Mouse (Mus musculus): ENCODE results near the gene Gpa33. TPM values are rescaled to one million over a fixed set of nuclear protein-coding genes. Genes with fewer than 3 reads are reported as not detected.
A peak's percentile ranks its signal among the peaks of the same experiment; 100 is the strongest.

Gene Gpa33
- polyA plus RNA-seq, 1 experiment, result 0.29 TPM

DNA sequence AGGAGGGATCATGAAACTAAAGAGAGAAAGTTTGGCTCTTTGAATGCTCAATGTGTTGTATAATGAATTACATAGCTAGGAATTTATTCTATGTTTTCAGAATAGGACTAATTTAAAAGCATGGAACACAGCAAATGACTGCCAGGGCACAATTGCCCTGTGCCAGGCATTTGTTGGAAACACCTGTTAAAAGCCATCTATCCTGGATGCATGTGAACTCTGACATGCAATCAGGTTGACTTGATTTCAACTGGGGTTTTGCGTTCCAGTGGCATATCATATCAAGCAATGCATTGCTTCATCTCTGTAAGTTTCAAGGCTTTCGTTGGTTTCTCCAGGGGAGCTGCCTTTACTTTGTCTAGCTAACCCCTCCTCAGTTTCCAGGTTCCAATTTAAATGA, 39.7 kb upstream of the Gpa33 start:
- no peaks in the 10 kb centered on the region for H3K27me3 ChIP-seq (ENCODE audit: control insufficient read depth, insufficient read depth, insufficient read length)
- H3ac ChIP-seq (ENCODE audit: control insufficient read depth, insufficient read length), result no peak overlapping the region
- no peak overlapping the region for H3K4me3 ChIP-seq
- H3K79me2 ChIP-seq (ENCODE audit: control insufficient read depth, insufficient read depth), result no peaks in the 10 kb centered on the region
- no peaks in the 10 kb centered on the region for H3K36me3 ChIP-seq (ENCODE audit: control insufficient read depth, insufficient read depth)
- peak overlapping the region; percentile 37 for H3K4me2 ChIP-seq (ENCODE audit: low read depth)
- no peak for TF ChIP-seq SRF (IDR thresholded peaks at IDR 0.05; ENCODE audit: control insufficient read depth, insufficient read length, low read depth)
- TF ChIP-seq MYOD1 (IDR thresholded peaks at IDR 0.05; ENCODE audit: control insufficient read depth in 1 of 3, insufficient read length in 2 of 3, low read depth in 2 of 3), result peak; percentile 30 to 73 (median 71)
- no peak for TF ChIP-seq MAX (IDR thresholded peaks at IDR 0.05; ENCODE audit: low read depth)
- TF ChIP-seq E2F4 (IDR thresholded peaks at IDR 0.05; ENCODE audit: insufficient read depth), result no peak

GRCm38 (mm10) chr1:166094462-166094861, 35.6 kb upstream of the Gpa33 start:
- Histone ChIP-seq H3ac (ENCODE audit: control insufficient read depth, insufficient read length) (no peak overlapping the region), H3K27me3 (ENCODE audit: control insufficient read depth, insufficient read depth, insufficient read length) (no peaks in the 10 kb centered on the region), H3K36me3 (ENCODE audit: control insufficient read depth, insufficient read depth) (peaks cover 12% of the 10 kb centered on the region), H3K4me2 (ENCODE audit: low read depth) (no peak overlapping the region), H3K79me2 (ENCODE audit: control insufficient read depth, insufficient read depth) (no peaks in the 10 kb centered on the region), H3K4me3 (no peak overlapping the region)
- TF ChIP-seq E2F4 (IDR thresholded peaks at IDR 0.05; ENCODE audit: insufficient read depth), result no peak
- no peak for TF ChIP-seq TCF3 (IDR thresholded peaks at IDR 0.05; ENCODE audit: insufficient read length, low read depth)
- no peak for TF ChIP-seq SRF (IDR thresholded peaks at IDR 0.05; ENCODE audit: control insufficient read depth, insufficient read length, low read depth)
- TF ChIP-seq MYOG (IDR thresholded peaks at IDR 0.05; ENCODE audit: control insufficient read depth in 1 of 3, insufficient read depth in 1 of 3, insufficient read length in 2 of 3, low read depth in 2 of 3), result no peak
- TF ChIP-seq MYOD1 (IDR thresholded peaks at IDR 0.05; ENCODE audit: control insufficient read depth in 1 of 3, insufficient read length in 2 of 3, low read depth in 2 of 3), result no peak
- TF ChIP-seq USF1 (IDR thresholded peaks at IDR 0.05; ENCODE audit: low read depth), result no peak
- no peak for TF ChIP-seq MAX (IDR thresholded peaks at IDR 0.05; ENCODE audit: low read depth)
- TF ChIP-seq REST (IDR thresholded peaks at IDR 0.05; ENCODE audit: insufficient read depth, insufficient read length), result no peak
- no peak for TF ChIP-seq POLR2A (IDR thresholded peaks at IDR 0.05; ENCODE audit: insufficient read length, low read depth)
- no peak for TF ChIP-seq CEBPB (IDR thresholded peaks at IDR 0.05; ENCODE audit: insufficient read depth, poor library complexity, severe bottlenecking)
- TF ChIP-seq POLR2AphosphoS2 (IDR thresholded peaks at IDR 0.05; ENCODE audit: insufficient read length, low read depth), result no peak
- TF ChIP-seq TCF12 (IDR thresholded peaks at IDR 0.05; ENCODE audit: insufficient read depth, poor library complexity, severe bottlenecking), result no peak

DNA sequence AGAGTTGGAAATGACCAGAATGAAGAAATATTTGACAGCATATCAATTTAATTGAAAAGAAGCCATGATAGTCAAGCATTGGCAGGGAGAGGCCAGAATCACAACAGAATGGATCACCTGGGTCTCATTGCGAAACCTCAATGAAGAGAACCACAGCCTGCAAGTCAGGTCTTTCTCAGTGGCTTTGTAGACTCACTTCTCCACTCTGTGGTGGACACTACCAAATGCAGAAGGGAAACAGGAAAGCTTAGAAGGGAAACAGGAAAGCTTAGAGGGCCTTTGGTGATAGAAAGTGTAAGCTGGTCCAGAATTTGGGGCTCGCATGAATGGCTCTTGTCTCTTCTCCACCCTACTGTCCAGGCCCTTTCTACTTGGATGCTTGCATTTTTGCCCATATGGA, 31.9 kb upstream of the Gpa33 start:
- Histone ChIP-seq H3K79me2 (ENCODE audit: control insufficient read depth, insufficient read depth) (no peaks in the 10 kb centered on the region), H3K27me3 (ENCODE audit: control insufficient read depth, insufficient read depth, insufficient read length) (no peaks in the 10 kb centered on the region), H3K4me3 (no peak overlapping the region), H3K4me2 (ENCODE audit: low read depth) (no peak overlapping the region), H3K36me3 (ENCODE audit: control insufficient read depth, insufficient read depth) (peaks cover 21% of the 10 kb centered on the region), H3ac (ENCODE audit: control insufficient read depth, insufficient read length) (no peak overlapping the region)
- TF ChIP-seq MAX (IDR thresholded peaks at IDR 0.05; ENCODE audit: low read depth), result no peak
- no peak for TF ChIP-seq MYOG (IDR thresholded peaks at IDR 0.05; ENCODE audit: control insufficient read depth in 1 of 3, insufficient read depth in 1 of 3, insufficient read length in 2 of 3, low read depth in 2 of 3)
- no peak for TF ChIP-seq POLR2AphosphoS2 (IDR thresholded peaks at IDR 0.05; ENCODE audit: insufficient read length, low read depth)
- TF ChIP-seq REST (IDR thresholded peaks at IDR 0.05; ENCODE audit: insufficient read depth, insufficient read length), result no peak

DNA sequence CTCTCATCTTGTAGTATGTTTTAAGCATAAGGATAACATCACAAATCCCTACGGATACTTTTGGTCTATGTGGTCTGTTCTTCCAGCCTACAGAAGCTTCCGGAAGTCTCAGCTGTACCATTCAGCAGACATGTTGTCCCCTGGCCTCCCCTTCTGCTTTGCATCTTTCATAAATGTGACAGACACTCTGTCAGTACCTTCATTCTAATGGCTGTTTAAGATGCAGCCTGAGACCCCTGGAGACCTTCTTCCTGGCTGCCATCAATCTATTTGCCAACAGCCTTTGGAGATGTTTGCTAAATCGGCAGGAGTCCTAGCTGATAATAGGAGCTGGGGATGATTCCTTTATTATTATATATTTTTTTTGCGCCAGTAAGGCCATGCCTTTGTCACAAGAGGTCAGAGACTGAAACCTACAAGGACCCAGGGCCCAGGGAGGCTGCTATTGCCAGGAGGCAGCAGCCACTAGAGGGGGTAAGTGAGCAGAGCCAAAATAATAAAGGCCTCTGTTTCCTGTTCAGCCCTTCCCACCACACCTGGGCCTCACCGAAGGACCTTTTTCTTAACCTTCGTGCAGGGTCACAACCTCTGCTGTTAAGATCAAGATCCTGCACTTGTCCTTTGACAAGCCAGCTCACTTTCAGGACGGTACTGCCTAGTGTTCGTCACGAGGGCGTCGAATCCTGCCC, 27.0 kb upstream of the Gpa33 start:
- Histone ChIP-seq H3ac (ENCODE audit: control insufficient read depth, insufficient read length) (no peak overlapping the region), H3K36me3 (ENCODE audit: control insufficient read depth, insufficient read depth) (peaks cover 27% of the 10 kb centered on the region), H3K4me3 (no peak overlapping the region), H3K4me2 (ENCODE audit: low read depth) (no peak overlapping the region), H3K27me3 (ENCODE audit: control insufficient read depth, insufficient read depth, insufficient read length) (no peaks in the 10 kb centered on the region), H3K79me2 (ENCODE audit: control insufficient read depth, insufficient read depth) (no peaks in the 10 kb centered on the region)
- no peak for TF ChIP-seq TCF12 (IDR thresholded peaks at IDR 0.05; ENCODE audit: insufficient read depth, poor library complexity, severe bottlenecking)
- no peak for TF ChIP-seq REST (IDR thresholded peaks at IDR 0.05; ENCODE audit: insufficient read depth, insufficient read length)
- TF ChIP-seq E2F4 (IDR thresholded peaks at IDR 0.05; ENCODE audit: insufficient read depth), result no peak
- TF ChIP-seq POLR2AphosphoS2 (IDR thresholded peaks at IDR 0.05; ENCODE audit: insufficient read length, low read depth), result no peak
- TF ChIP-seq MYOG (IDR thresholded peaks at IDR 0.05; ENCODE audit: control insufficient read depth in 1 of 3, insufficient read depth in 1 of 3, insufficient read length in 2 of 3, low read depth in 2 of 3), result no peak
- no peak for TF ChIP-seq SRF (IDR thresholded peaks at IDR 0.05; ENCODE audit: control insufficient read depth, insufficient read length, low read depth)
- TF ChIP-seq MYOD1 (IDR thresholded peaks at IDR 0.05; ENCODE audit: control insufficient read depth in 1 of 3, insufficient read length in 2 of 3, low read depth in 2 of 3), result no peak
- no peak for TF ChIP-seq USF1 (IDR thresholded peaks at IDR 0.05; ENCODE audit: low read depth)
- TF ChIP-seq TCF3 (IDR thresholded peaks at IDR 0.05; ENCODE audit: insufficient read length, low read depth), result no peak
- TF ChIP-seq MAX (IDR thresholded peaks at IDR 0.05; ENCODE audit: low read depth), result no peak

GRCm38 (mm10) chr1:166104858-166105257, 25.2 kb upstream of the Gpa33 start:
- Histone ChIP-seq H3K4me2 (ENCODE audit: low read depth) (no peak overlapping the region), H3K36me3 (ENCODE audit: control insufficient read depth, insufficient read depth) (peaks cover 23% of the 10 kb centered on the region)
- TF ChIP-seq CEBPB (IDR thresholded peaks at IDR 0.05; ENCODE audit: insufficient read depth, poor library complexity, severe bottlenecking), result no peak
- TF ChIP-seq POLR2AphosphoS2 (IDR thresholded peaks at IDR 0.05; ENCODE audit: insufficient read length, low read depth), result no peak
- no peak for TF ChIP-seq USF1 (IDR thresholded peaks at IDR 0.05; ENCODE audit: low read depth)
- TF ChIP-seq REST (IDR thresholded peaks at IDR 0.05; ENCODE audit: insufficient read depth, insufficient read length), result no peak
- no peak for TF ChIP-seq SRF (IDR thresholded peaks at IDR 0.05; ENCODE audit: control insufficient read depth, insufficient read length, low read depth)

More at GRCm38 (mm10) chr1:166104858-166105257, 25.2 kb upstream of the Gpa33 start:
- no peaks in the 10 kb centered on the region for H3K27me3 ChIP-seq (ENCODE audit: control insufficient read depth, insufficient read depth, insufficient read length)
- no peak overlapping the region for H3ac ChIP-seq (ENCODE audit: control insufficient read depth, insufficient read length)
- no peak overlapping the region for H3K4me3 ChIP-seq
- H3K79me2 ChIP-seq (ENCODE audit: control insufficient read depth, insufficient read depth), result no peaks in the 10 kb centered on the region

Measured in myocyte (in vitro differentiated cells).